Mouse (Mus musculus) layer of hippocampus, postnatal 25 days (tissue): ENCODE data around the gene Msmb. TPM values are rescaled to one million over a fixed set of nuclear protein-coding genes. Genes with fewer than 3 reads are reported as not detected.
"Not testable (repeated sequence)": the region's sequence is repeated elsewhere in the genome, so short reads cannot be mapped to it uniquely, and the experiment has no call there.

ENCODE experiments used
- DNase-seq, 2 experiments: peaks; one replicate each; pipeline ENCODE4 v3.0.0; 2022; ENCODE audit warnings: mixed read lengths in 2 of 2, low spot score in 1 of 2; ENCODE audit errors: extremely low spot score in 1 of 2
- total RNA-seq, 2 experiments: library from RNA; stranded (reverse); gene quantifications; 2 replicates each; pipeline ENCODE4 v1.2.3; 2021

The Msmb gene
- total RNA-seq, 2 experiments from 2014 or later = not detected

- no peak for DNase-seq
Observed at GRCm38 (mm10) chr14:32168653-32169231, 26.9 kb downstream of the Msmb start.

GRCm38 (mm10) chr14:32170137-32170536 lies 28.3 kb downstream of the Msmb start:
- no peak for DNase-seq

DNA sequence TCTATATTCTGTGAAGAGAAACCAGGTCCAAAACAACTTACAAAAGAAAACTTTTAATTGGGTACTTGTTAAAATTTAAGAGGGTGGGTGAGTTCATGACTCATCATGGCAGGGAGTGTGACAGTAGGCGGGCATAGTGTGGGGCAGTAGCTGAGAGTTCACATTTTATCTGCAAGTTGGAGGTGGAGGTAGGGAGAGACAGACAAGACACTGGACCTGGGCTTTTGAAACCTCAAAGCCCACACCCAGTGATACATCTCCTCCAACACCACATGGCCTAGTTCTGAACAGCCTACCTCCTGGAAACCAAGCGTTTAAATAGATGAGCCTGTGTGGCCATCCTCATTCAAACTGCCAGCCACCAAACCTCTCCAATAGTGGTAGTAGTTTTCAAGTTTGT lies 33.5 kb downstream of the Msmb start:
- no peak for DNase-seq

GRCm38 (mm10) chr14:32176590-32176989 lies 34.8 kb downstream of the Msmb start:
- not testable (repeated sequence) for DNase-seq

- no peak for DNase-seq
Observed at GRCm38 (mm10) chr14:32179393-32180195, 37.8 kb downstream of the Msmb start.

DNA sequence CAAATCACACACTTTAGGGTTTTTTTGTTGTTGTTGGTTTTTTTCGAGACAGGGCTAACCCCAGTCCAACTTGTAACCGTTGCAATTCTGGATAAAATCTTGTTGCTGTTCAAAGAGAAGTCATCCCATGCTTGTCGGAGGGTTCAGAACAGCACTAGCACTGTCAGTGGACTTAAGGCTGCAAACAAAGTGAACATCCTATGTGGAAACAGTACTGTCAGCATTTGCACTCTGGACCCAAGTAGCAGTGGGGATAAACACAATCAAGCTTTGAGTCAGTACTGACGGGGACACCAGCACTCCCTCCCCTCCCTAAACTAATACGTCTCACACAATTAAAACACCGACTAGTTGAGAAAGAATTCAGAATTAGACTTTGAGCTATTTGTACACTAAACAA lies 39.0 kb downstream of the Msmb start:
- no peak for DNase-seq

DNA sequence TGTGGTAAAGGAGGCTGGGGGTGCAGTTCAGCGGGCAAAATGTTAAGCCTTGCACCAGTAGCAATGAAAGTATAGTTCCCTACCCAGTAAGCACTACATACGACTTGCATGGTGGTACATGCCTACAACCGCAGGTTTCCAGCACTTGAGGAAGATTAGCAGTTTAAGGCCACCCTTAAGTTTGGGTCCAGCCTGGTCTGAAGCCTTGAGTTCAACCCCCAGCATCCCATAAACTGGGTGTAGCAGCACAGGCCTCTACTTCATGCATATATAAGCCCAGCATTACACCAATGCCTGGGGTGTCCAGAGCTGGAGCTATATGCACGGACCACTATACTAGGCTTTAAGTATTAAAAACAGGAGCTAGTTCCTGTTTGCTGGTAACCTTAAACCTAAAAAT lies 42.0 kb downstream of the Msmb start:
- DNase-seq = no peak

- DNase-seq = no peak
Observed at GRCm38 (mm10) chr14:32190627-32191391, 49.0 kb downstream of the Msmb start.

GRCm38 (mm10) chr14:32191926-32192325 lies 50.1 kb downstream of the Msmb start:
- DNase-seq = no peak

GRCm38 (mm10) chr14:32192437-32192836 lies 50.6 kb downstream of the Msmb start:
- peak in 1 of 2 experiments; percentile 47 for DNase-seq

- not testable (repeated sequence) for DNase-seq
Observed at GRCm38 (mm10) chr14:32193557-32193956, 51.7 kb downstream of the Msmb start.

- no peak for DNase-seq
Observed at GRCm38 (mm10) chr14:32201354-32201753, 59.5 kb downstream of the Msmb start.

- peak; percentile 79 to 81 for DNase-seq
Observed at GRCm38 (mm10) chr14:32201791-32202451, 60.1 kb downstream of the Msmb start, which contains the start of the genes Timm23 and Parg. TSS of gene Timm23 (minus strand) at chr14:32201898. TSS of gene Parg (plus strand) at chr14:32201949.

Other genes with a start within 250 kb of the Msmb start
- gene Galnt15, start 113.0 kb upstream of the Msmb start, total RNA-seq = 1 to 10 TPM; 1.1 to 1.8 TPM
- gene Oxnad1, start 56.6 kb upstream of the Msmb start, total RNA-seq = 10 to 100 TPM; 14.4 to 17.3 TPM
- gene Dph3, start 56.3 kb upstream of the Msmb start, total RNA-seq = 10 to 100 TPM; 31.8 to 35.0 TPM
- gene Ncoa4, start 17.8 kb downstream of the Msmb start, total RNA-seq = 100 to 1,000 TPM; 123 to 130 TPM
- gene Timm23, start 59.9 kb downstream of the Msmb start, total RNA-seq = 10 to 100 TPM; 76.2 to 79.4 TPM
- gene Parg, start 59.9 kb downstream of the Msmb start, total RNA-seq = 10 to 100 TPM; 51.4 to 51.9 TPM
- gene Ogdhl, start 180.0 kb downstream of the Msmb start, total RNA-seq = 10 to 100 TPM; 82.8 to 83.5 TPM
- not detected for gene 1700024G13Rik, start 246.4 kb downstream of the Msmb start, total RNA-seq